Mouse (Mus musculus) CD8-positive naive resting alpha-beta T cell, adult 57 days (primary cell): ENCODE results near the gene Rd3. TPM values are rescaled to one million over a fixed set of nuclear protein-coding genes. Genes with fewer than 3 reads are reported as not detected.

Experiments used
- total RNA-seq: library from RNA; stranded (reverse); gene quantifications from one replicate; pipeline ENCODE4 v1.2.4, GENCODE M21; 2023

Gene Rd3
- not detected for total RNA-seq

GRCm38 (mm10) chr1:191977187-191977586, at the start of gene Rd3:
Gene Rd3 (plus strand): TSS chr1:191977370.

Other genes starting within 250 kb of the Rd3 start
- 0.43 TPM for gene Nek2, start 155.9 kb upstream of the Rd3 start, total RNA-seq
- 10.8 TPM for gene Slc30a1, start 70.6 kb upstream of the Rd3 start, total RNA-seq
- 114 TPM for gene Traf5, start 115.2 kb downstream of the Rd3 start, total RNA-seq
- 14.5 TPM for gene Rcor3, start 160.7 kb downstream of the Rd3 start, total RNA-seq
- not detected for gene Kcnh1, start 213.4 kb downstream of the Rd3 start, total RNA-seq